Mouse (Mus musculus) heart, embryonic 15.5 days (tissue): ENCODE measurements around the gene Ubox5. TPM values are rescaled to one million over a fixed set of nuclear protein-coding genes. Genes with fewer than 3 reads are reported as not detected.
A peak's percentile ranks its signal among the peaks of the same experiment; 100 is the strongest.
"Not testable (repeated sequence)": the region's sequence is repeated elsewhere in the genome, so short reads cannot be mapped to it uniquely, and the experiment has no call there.

Source experiments
- ATAC-seq: fragments of 200-750 bp; cut with Nextera tagmentation; replicated peaks from 2 replicates; pipeline ENCODE4 v1.8.0; 2017; ENCODE audit warnings: low read depth, moderate TSS enrichment; ENCODE audit not compliant: insufficient number of reproducible peaks, insufficient read depth, low FRiP score
- H3K27ac ChIP-seq: fragments of 300-500 bp; sonication (generic); 2 replicates; pipeline ENCODE4 v1.5.1; 2015; ENCODE audit warnings: mild to moderate bottlenecking, inconsistent platforms
- H3K27me3 ChIP-seq: fragments of 300-500 bp; sonication (generic); 2 replicates; pipeline ENCODE4 v1.6.1; 2015; ENCODE audit warnings: inconsistent platforms
- H3K36me3 ChIP-seq: fragments of 300-500 bp; sonication (generic); 2 replicates; pipeline ENCODE4 v1.6.1; 2015; ENCODE audit warnings: mild to moderate bottlenecking, inconsistent platforms
- H3K4me1 ChIP-seq: fragments of 300-500 bp; sonication (generic); replicated peaks from 2 replicates; pipeline ENCODE4 v1.6.1; 2015; ENCODE audit warnings: inconsistent platforms
- H3K4me2 ChIP-seq: fragments of 300-500 bp; sonication (generic); 2 replicates; pipeline ENCODE4 v1.6.1; 2015; ENCODE audit warnings: inconsistent platforms, mild to moderate bottlenecking, moderate library complexity
- H3K4me3 ChIP-seq: fragments of 300-500 bp; sonication (generic); 2 replicates; pipeline ENCODE4 v1.5.1; 2015; ENCODE audit warnings: mild to moderate bottlenecking, inconsistent platforms
- H3K9ac ChIP-seq: fragments of 300-500 bp; sonication (generic); 2 replicates; pipeline ENCODE4 v1.6.1; 2015; ENCODE audit warnings: mild to moderate bottlenecking, inconsistent platforms
- H3K9me3 ChIP-seq: fragments of 300-500 bp; sonication (generic); replicated peaks from 2 replicates; pipeline ENCODE4 v1.6.1; 2016; ENCODE audit warnings: inconsistent platforms
- WGBS: fragments of 180-500 bp; shearing (Covaris S2); methylation state at CpG from one replicate; pipeline ENCODE4 v1.1.7; 2015; ENCODE audit warnings: mixed read lengths; 5-methylcytosine and 5-hydroxymethylcytosine counted together
- polyA plus RNA-seq: library from polyadenylated mRNA; unstranded; fragments of >200 nt; fragmentation: Nextera tagmentation; extraction: Ambion mirVana; gene quantifications from 2 replicates; pipeline ENCODE4 v1.2.1, GENCODE M21; 2015

Ubox5 gene
- polyA plus RNA-seq, 1 experiment from 2014 or later: 5.8 TPM

GRCm38 (mm10) chr2:130653303-130653702, 23.5 kb upstream of the Ubox5 start:
- H3K9ac ChIP-seq: no peak overlapping the region
- ATAC-seq: no peak
- H3K9me3 ChIP-seq: no peaks in the 10 kb centered on the region
- peaks cover 50% of the 10 kb centered on the region for H3K36me3 ChIP-seq
- WGBS: 89% methylated on average over 2 of the region's 2 CpGs
- H3K4me1 ChIP-seq: no peaks in the 10 kb centered on the region
- no peak overlapping the region for H3K27ac ChIP-seq
- H3K27me3 ChIP-seq: no peaks in the 10 kb centered on the region
- H3K4me3 ChIP-seq: no peak overlapping the region
- no peak overlapping the region for H3K4me2 ChIP-seq

- not testable (repeated sequence) for H3K4me1 ChIP-seq, ATAC-seq, H3K27ac ChIP-seq, H3K27me3 ChIP-seq, H3K4me2 ChIP-seq, H3K9ac ChIP-seq, H3K9me3 ChIP-seq, H3K4me3 ChIP-seq
- WGBS: 78% methylated on average over 6 of the region's 6 CpGs
- H3K36me3 ChIP-seq: peaks cover 15% of the 10 kb centered on the region
These were observed 19.2 kb upstream of the Ubox5 start for GRCm38 (mm10) chr2:130649028-130649427.

DNA sequence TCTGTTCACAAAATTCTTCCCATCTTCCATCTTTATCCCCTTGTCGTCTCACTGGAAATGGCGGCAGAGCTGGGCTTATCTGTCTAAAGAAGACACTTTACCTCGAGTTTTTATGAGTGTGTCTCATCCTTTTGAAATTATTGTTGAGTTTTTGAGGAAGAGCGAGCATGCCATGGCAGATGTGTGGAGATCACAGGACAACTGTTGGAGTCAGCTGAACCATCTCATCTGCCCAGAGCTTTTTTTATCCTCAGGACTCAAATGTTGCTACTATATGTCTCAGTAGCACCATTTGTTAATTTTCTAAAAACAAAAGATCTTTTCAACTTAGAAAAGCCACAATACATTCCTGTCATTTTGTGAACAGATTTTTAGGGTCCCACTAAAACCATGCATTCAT, 15.4 kb upstream of the Ubox5 start:
- peaks cover 8% of the 10 kb centered on the region for H3K4me1 ChIP-seq
- H3K36me3 ChIP-seq: no peaks in the 10 kb centered on the region
- 71% methylated on average over 4 of the region's 4 CpGs for WGBS
- no peak overlapping the region for H3K9ac ChIP-seq
- no peaks in the 10 kb centered on the region for H3K9me3 ChIP-seq
- H3K4me3 ChIP-seq: no peak overlapping the region
- H3K27ac ChIP-seq: no peak overlapping the region
- no peak for ATAC-seq
- H3K27me3 ChIP-seq: peaks cover 12% of the 10 kb centered on the region
- H3K4me2 ChIP-seq: no peak overlapping the region

DNA sequence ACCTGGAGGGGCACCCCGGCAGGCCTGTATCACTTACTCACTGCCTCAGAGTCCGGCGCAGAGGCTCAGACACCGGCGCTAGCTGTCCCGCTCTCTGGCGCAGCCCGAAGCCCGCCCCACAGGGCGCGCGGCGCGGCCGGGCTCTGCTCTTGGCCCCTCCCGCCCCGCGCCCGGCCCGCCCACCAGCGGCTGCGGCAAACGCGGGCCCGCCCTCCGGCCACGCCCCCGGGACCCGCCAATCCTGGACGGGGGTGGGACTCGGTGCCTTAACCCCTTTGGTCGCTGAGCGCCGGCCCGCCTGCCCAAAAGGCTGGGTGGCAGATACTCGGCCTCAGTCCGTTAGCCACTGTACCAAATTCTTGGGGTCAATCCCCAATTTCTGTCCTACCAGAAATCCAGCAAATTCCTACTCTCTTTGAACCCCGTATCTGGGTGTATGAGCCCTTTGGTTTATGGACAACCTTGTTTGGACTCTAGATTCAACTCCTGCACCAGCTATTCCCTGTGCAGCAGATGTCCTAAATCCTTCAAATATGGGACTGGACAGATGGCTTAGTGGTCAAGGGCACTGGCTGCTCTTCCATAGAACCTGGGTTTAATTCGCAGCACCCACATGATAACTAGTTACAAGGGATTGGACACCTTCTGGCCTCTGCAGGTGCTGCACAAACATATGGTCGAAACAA, 13.0 kb upstream of the Ubox5 start, which contains the start of gene Lzts3:
TSS of gene Lzts3 (minus strand) at position 120 of the 686 bp plus-strand sequence.
- Histone ChIP-seq H3K4me1 (peaks cover 8% of the 10 kb centered on the region), H3K27me3 (peaks cover 30% of the 10 kb centered on the region), H3K9ac (peak within 1 kb of the TSS; percentile 80), H3K4me2 (peak within 1 kb of the TSS; percentile 100), H3K4me3 (peak within 1 kb of the TSS; percentile 78), H3K9me3 (no peaks in the 10 kb centered on the region), H3K36me3 (no peaks in the 10 kb centered on the region), H3K27ac (peak within 1 kb of the TSS; percentile 34; the same call in 1 of the 2 replicates)
- ATAC-seq: peak; percentile 96
- WGBS: 3% methylated on average over 40 of the region's 40 CpGs

- ATAC-seq: peak; percentile 48
- H3K9ac ChIP-seq: peak overlapping the region; percentile 80
- H3K4me1 ChIP-seq: peaks cover 8% of the 10 kb centered on the region
- H3K4me3 ChIP-seq: peak overlapping the region; percentile 78
- H3K27ac ChIP-seq: peak overlapping the region; percentile 34; the same call in 1 of the 2 replicates
- no peaks in the 10 kb centered on the region for H3K36me3 ChIP-seq
- H3K4me2 ChIP-seq: peak overlapping the region; percentile 100
- H3K27me3 ChIP-seq: peaks cover 36% of the 10 kb centered on the region
- under 1% methylated on average over 25 of the region's 27 CpGs for WGBS
- H3K9me3 ChIP-seq: no peaks in the 10 kb centered on the region
These were observed 12.4 kb upstream of the Ubox5 start for GRCm38 (mm10) chr2:130642197-130642660.

- Histone ChIP-seq H3K4me3 (peak overlapping the region; percentile 78; the same call in 1 of the 2 replicates), H3K4me1 (peaks cover 8% of the 10 kb centered on the region), H3K9me3 (no peaks in the 10 kb centered on the region), H3K27ac (no peak overlapping the region), H3K36me3 (no peaks in the 10 kb centered on the region), H3K27me3 (peaks cover 44% of the 10 kb centered on the region), H3K9ac (no peak overlapping the region), H3K4me2 (peak overlapping the region; percentile 100; the same call in 1 of the 2 replicates)
- no peak for ATAC-seq
- WGBS: 61% methylated on average over 6 of the region's 6 CpGs
These were observed 11.7 kb upstream of the Ubox5 start for GRCm38 (mm10) chr2:130641351-130642025.

DNA sequence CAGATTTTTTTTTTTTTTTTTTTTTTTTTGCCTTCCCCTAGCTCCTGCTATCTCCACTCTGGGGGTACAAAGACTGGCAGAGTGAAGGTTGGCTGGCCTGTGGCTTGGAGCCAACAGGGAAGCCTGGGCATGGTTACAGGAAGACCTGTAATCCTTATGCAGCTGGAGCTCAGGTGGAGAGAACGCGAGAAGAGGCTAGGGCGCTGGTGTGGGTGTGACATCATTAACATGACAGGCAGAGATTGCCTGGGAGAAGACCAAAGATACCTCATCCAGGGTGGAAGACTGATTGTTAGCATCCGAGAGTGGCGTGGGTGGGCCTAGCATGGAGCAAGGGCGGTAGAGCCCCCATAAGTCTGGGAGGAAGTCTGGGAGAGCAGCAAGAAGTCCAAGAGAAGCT, 9.4 kb upstream of the Ubox5 start:
- no peaks in the 10 kb centered on the region for H3K9me3 ChIP-seq
- H3K4me3 ChIP-seq: no peak overlapping the region

GRCm38 (mm10) chr2:130638101-130638611, 8.3 kb upstream of the Ubox5 start:
- H3K9me3 ChIP-seq: no peaks in the 10 kb centered on the region
- peaks cover 76% of the 10 kb centered on the region for H3K27me3 ChIP-seq
- H3K9ac ChIP-seq: no peak overlapping the region
- ATAC-seq: no peak
- H3K27ac ChIP-seq: no peak overlapping the region
- no peaks in the 10 kb centered on the region for H3K36me3 ChIP-seq
- 27% methylated on average over 16 of the region's 16 CpGs for WGBS
- no peak overlapping the region for H3K4me3 ChIP-seq
- H3K4me2 ChIP-seq: no peak overlapping the region
- peaks cover 32% of the 10 kb centered on the region for H3K4me1 ChIP-seq

More for the DNA sequence above, 9.4 kb upstream of the Ubox5 start:
- Histone ChIP-seq H3K27ac (no peak overlapping the region), H3K4me1 (peaks cover 29% of the 10 kb centered on the region), H3K36me3 (no peaks in the 10 kb centered on the region), H3K9ac (no peak overlapping the region), H3K4me2 (no peak overlapping the region), H3K27me3 (peaks cover 66% of the 10 kb centered on the region)
- ATAC-seq: no peak
- 76% methylated on average over 6 of the region's 6 CpGs for WGBS

DNA sequence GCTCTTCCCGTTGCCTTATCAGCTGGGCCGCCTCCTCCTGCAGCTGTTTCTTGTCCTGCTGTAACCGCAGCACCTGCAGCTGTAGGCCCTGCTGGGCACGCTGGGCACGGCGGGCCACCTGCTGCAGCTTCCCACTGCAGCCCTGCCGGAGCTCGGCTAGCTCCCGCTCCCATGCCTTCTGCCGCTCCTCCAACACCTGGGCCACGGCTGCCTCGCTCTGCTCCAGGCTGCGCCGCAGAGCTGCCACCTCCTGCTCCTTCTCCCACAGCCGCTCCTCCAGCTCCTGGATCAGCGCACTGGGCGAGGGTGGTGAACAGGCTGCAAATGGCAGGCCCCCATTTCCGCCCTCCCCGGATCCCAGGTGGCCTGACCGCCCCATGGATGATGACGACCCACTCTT, 6.0 kb upstream of the Ubox5 start:
- Histone ChIP-seq H3K9ac (no peak overlapping the region), H3K27ac (no peak overlapping the region), H3K4me2 (peak overlapping the region; percentile 91), H3K27me3 (peaks cover 76% of the 10 kb centered on the region), H3K4me1 (peaks cover 23% of the 10 kb centered on the region), H3K4me3 (peak overlapping the region; percentile 55), H3K36me3 (no peaks in the 10 kb centered on the region), H3K9me3 (no peaks in the 10 kb centered on the region)
- WGBS: 19% methylated on average over 21 of the region's 21 CpGs
- no peak for ATAC-seq

DNA sequence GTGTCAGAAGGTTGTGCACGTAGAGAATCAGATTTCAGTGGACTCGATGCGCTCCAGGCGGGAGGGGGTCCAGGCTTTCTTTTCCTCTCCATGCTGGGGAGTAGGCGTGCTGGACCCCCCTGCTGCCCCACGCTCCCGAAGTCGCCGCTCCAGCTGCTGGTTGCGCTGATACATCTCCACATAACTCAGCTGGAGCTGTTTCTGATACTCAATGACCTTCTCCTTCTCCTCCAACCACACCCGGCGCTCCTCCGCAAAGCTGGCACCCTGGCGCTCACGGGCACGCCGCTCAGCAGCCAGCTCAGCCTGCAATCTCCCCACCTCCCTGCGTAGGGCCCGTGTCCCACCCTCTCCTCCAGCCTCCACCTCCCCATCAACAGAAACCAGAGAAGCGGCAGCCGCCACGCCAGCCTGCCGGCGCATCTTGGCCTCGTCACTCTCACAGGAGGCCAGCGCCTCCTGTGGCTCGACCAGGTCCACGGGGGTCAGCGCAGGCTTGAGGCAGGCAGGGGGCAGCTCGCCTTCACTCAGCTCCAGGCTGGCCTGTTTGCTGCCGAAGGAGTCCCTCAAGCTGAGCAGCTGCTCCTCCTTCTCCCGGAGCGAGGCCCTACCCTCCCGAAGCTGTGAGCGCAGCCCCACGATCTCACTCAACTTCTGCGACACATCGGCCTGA, 5.0 kb upstream of the Ubox5 start:
- H3K27me3 ChIP-seq: peaks cover 72% of the 10 kb centered on the region
- H3K4me1 ChIP-seq: peaks cover 23% of the 10 kb centered on the region
- no peaks in the 10 kb centered on the region for H3K9me3 ChIP-seq
- no peak overlapping the region for H3K27ac ChIP-seq
- H3K36me3 ChIP-seq: no peaks in the 10 kb centered on the region
- ATAC-seq: peak; percentile 48
- H3K4me3 ChIP-seq: peak overlapping the region; percentile 55
- peak overlapping the region; percentile 56 for H3K9ac ChIP-seq
- 2% methylated on average over 38 of the region's 38 CpGs for WGBS
- H3K4me2 ChIP-seq: peak overlapping the region; percentile 91
